Mouse (Mus musculus): ENCODE data around the gene Tas2r135.

- TF ChIP-seq CTCF (IDR thresholded peaks at IDR 0.05 in 2 of 3, conservative IDR thresholded peaks at IDR 0.05 in 1 of 3; ENCODE audit: control insufficient read depth in 1 of 3, insufficient read depth in 1 of 3, low read depth in 2 of 3, low read length in 3 of 3, poor library complexity in 1 of 3, severe bottlenecking in 1 of 3) (no peak), TAL1 (IDR thresholded peaks at IDR 0.05; ENCODE audit: low read length) (no peak), POLR2AphosphoS5 (IDR thresholded peaks at IDR 0.05; ENCODE audit: borderline replicate concordance, low read depth, low read length) (no peak), HCFC1 (IDR thresholded peaks at IDR 0.05; ENCODE audit: low read depth, low read length) (no peak), MAX (IDR thresholded peaks at IDR 0.05; ENCODE audit: low read length) (no peak), UBTF (IDR thresholded peaks at IDR 0.05; ENCODE audit: borderline replicate concordance, insufficient read depth, low read depth, low read length) (no peak), EP300 (IDR thresholded peaks at IDR 0.05; ENCODE audit: low read depth in 1 of 2, low read length in 2 of 2) (no peak), MEF2A (IDR thresholded peaks at IDR 0.05; ENCODE audit: extremely low read depth, insufficient replicate concordance, low read depth, low read length, poor library complexity, severe bottlenecking) (no peak), POLR2A (IDR thresholded peaks at IDR 0.05; ENCODE audit: control insufficient read depth in 1 of 2, insufficient read depth in 1 of 2, low read depth in 1 of 2, low read length in 2 of 2, poor library complexity in 1 of 2) (no peak), TCF12 (IDR thresholded peaks at IDR 0.05; ENCODE audit: low read depth, low read length) (no peak), GABPA (IDR thresholded peaks at IDR 0.05; ENCODE audit: low read depth, low read length) (no peak), MAFK (IDR thresholded peaks at IDR 0.05; ENCODE audit: borderline replicate concordance, low read depth, low read length) (no peak), ELF1 (IDR thresholded peaks at IDR 0.05; ENCODE audit: low read depth, low read length) (no peak), POLR2AphosphoS2 (IDR thresholded peaks at IDR 0.05; ENCODE audit: low read length) (no peak)
Measured at GRCm38 (mm10) chr6:42391796-42392330, 13.4 kb upstream of the Tas2r135 start.
